Mouse (Mus musculus): ENCODE measurements at regions not wholly inside any gene's neighbourhood (a gene's known extent, or its start where the extent isn't known, plus 50 kb on each side); places are given as distances from the start of the nearest gene placed in this dataset.

DNA sequence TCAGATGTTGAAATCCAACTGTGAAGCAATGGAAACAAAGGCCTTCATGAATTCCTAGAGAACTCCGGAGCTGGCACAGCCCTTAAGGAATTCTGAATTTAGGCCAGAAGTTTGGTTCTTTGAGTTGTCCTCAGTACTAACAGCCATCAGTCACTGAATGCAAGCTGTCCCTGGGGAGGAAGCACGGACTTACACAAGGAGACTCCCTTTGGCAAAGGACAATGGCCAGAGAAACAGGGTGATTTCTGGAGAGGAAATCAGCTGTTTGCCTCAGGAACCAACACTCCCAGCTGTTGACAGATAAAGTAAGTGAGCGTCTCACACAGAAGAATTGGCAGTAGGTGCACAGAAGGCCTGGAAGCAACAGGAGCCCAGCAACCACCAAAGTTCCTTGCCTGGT lies 56.8 kb upstream of the Atp2b1 start:
- no peak for DNase-seq (ENCODE audit: extremely low spot score, low spot score)
- no peak overlapping the region for H3K27ac ChIP-seq
- 55% methylated on average over 3 of the region's 3 CpGs for WGBS

GRCm38 (mm10) chr10:98861521-98861920 lies 52.7 kb upstream of the Atp2b1 start:
- H3K4me1 ChIP-seq = no peaks in the 10 kb centered on the region
- no peak overlapping the region for H3K4me3 ChIP-seq
- H3K27me3 ChIP-seq (ENCODE audit: poor library complexity, severe bottlenecking) = no peaks in the 10 kb centered on the region
- DNase-seq (ENCODE audit: extremely low spot score, low spot score) = no peak
- 91% methylated on average over 10 of the region's 10 CpGs for WGBS
- H3K27ac ChIP-seq = no peak overlapping the region
- H3K9me3 ChIP-seq = no peaks in the 10 kb centered on the region
- H3K36me3 ChIP-seq (replicated peaks) = no peaks in the 10 kb centered on the region

More for the DNA sequence above, 56.8 kb upstream of the Atp2b1 start:
- Histone ChIP-seq H3K4me1 (no peaks in the 10 kb centered on the region), H3K9me3 (no peaks in the 10 kb centered on the region), H3K4me3 (no peak overlapping the region), H3K36me3 (replicated peaks) (no peaks in the 10 kb centered on the region), H3K27me3 (ENCODE audit: poor library complexity, severe bottlenecking) (no peaks in the 10 kb centered on the region)

DNA sequence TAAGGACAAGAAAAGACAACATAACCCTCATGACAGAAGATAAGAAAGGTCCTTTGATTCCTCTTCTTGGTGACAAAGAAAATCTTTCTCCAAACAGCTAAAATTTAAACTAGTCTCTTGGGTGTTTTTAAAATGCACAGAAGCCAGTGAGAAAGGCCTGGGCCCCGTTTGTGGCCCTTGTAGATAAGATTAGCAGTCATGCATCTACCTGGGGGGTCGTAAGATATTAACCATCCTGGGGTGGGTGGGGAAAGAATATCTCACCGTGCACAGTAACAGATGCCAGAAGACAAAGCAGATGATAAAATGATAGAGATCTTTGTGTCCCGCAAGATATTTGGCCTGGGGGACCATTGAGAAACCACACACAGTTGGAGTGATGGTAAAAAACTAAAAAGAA lies 51.5 kb upstream of the Atp2b1 start:
- no peak overlapping the region for H3K4me3 ChIP-seq
- no peaks in the 10 kb centered on the region for H3K27me3 ChIP-seq (ENCODE audit: poor library complexity, severe bottlenecking)
- no peak overlapping the region for H3K27ac ChIP-seq
- H3K9me3 ChIP-seq = no peaks in the 10 kb centered on the region
- no peaks in the 10 kb centered on the region for H3K36me3 ChIP-seq (replicated peaks)
- no peaks in the 10 kb centered on the region for H3K4me1 ChIP-seq
- DNase-seq (ENCODE audit: extremely low spot score, low spot score) = no peak
- WGBS = 91% methylated on average over 4 of the region's 4 CpGs

GRCm38 (mm10) chr10:98864384-98864783 lies 49.8 kb upstream of the Atp2b1 start:
- 82% methylated on average over 5 of the region's 5 CpGs for WGBS
- DNase-seq (ENCODE audit: extremely low spot score, low spot score) = no peak
- Histone ChIP-seq H3K36me3 (replicated peaks) (no peaks in the 10 kb centered on the region), H3K27ac (no peak overlapping the region), H3K9me3 (no peaks in the 10 kb centered on the region), H3K27me3 (ENCODE audit: poor library complexity, severe bottlenecking) (no peaks in the 10 kb centered on the region), H3K4me3 (no peak overlapping the region), H3K4me1 (no peaks in the 10 kb centered on the region)

Data from forebrain, embryonic 10.5 days (tissue).